Mouse (Mus musculus) testis, adult 2 months (tissue): ENCODE measurements around the gene Asap3. TPM values are rescaled to one million over a fixed set of nuclear protein-coding genes. Genes with fewer than 3 reads are reported as not detected.
A peak's percentile ranks its signal among the peaks of the same experiment; 100 is the strongest.

Experiments used
- H3K27ac ChIP-seq: fragments of 200-500 bp; 2 replicates; pipeline ENCODE4 v1.5.1; 2012; ENCODE audit warnings: low read depth, low read length; ENCODE audit not compliant: control insufficient read depth, insufficient read depth
- H3K27me3 ChIP-seq: fragments of 200-500 bp; 2 replicates; pipeline ENCODE4 v1.6.1; 2012; ENCODE audit warnings: mild to moderate bottlenecking, low read length, moderate library complexity; ENCODE audit not compliant: control insufficient read depth, insufficient read depth
- H3K36me3 ChIP-seq: fragments of 200-500 bp; 2 replicates; pipeline ENCODE4 v1.6.1; 2012; ENCODE audit warnings: mild to moderate bottlenecking, low read length; ENCODE audit not compliant: control insufficient read depth, insufficient read depth
- H3K4me1 ChIP-seq: fragments of 200-500 bp; 2 replicates; pipeline ENCODE4 v1.6.1; 2012; ENCODE audit warnings: low read length; ENCODE audit not compliant: control insufficient read depth, insufficient read depth
- H3K4me3 ChIP-seq: fragments of 200-500 bp; 2 replicates; pipeline ENCODE4 v1.5.1; 2012; ENCODE audit warnings: low read depth, mild to moderate bottlenecking, low read length, moderate library complexity, mixed read lengths; ENCODE audit not compliant: control insufficient read depth
- CTCF ChIP-seq: fragments of 200-500 bp; IDR thresholded peaks from 2 replicates; pipeline ENCODE4 v1.5.1; 2012; ENCODE audit warnings: low read depth, mild to moderate bottlenecking, inconsistent platforms, low read length, moderate library complexity; ENCODE audit not compliant: control insufficient read depth, insufficient read depth, insufficient replicate concordance
- POLR2A ChIP-seq: fragments of 200-500 bp; IDR thresholded peaks from 2 replicates; pipeline ENCODE4 v1.6.1; 2012; ENCODE audit warnings: low read depth, mild to moderate bottlenecking, inconsistent platforms, low read length, moderate library complexity; ENCODE audit not compliant: control insufficient read depth
- polyA plus RNA-seq: library from polyadenylated mRNA; depleted of rRNA; stranded (reverse); fragments of >200 nt; gene quantifications from 2 replicates; pipeline ENCODE4 v1.2.3, GENCODE M21; 2012; rRNA removed

Gene Asap3
- 4.1 and 6.7 TPM in 2 replicates for polyA plus RNA-seq

GRCm38 (mm10) chr4:136206033-136206893, at the start of gene Asap3:
TSS of gene Asap3 (plus strand) at chr4:136206365.
- Histone ChIP-seq H3K36me3 (no peaks in the 10 kb centered on the region), H3K4me3 (peak within 1 kb of the TSS; percentile 92), H3K4me1 (no peaks in the 10 kb centered on the region; the same call in 1 of the 2 replicates), H3K27ac (no peak within 1 kb of the TSS), H3K27me3 (no peaks in the 10 kb centered on the region)
- no peak for TF ChIP-seq CTCF
- peak; percentile 62; the same call in 1 of the 2 replicates for TF ChIP-seq POLR2A

GRCm38 (mm10) chr4:136158498-136158897, 47.7 kb upstream of the Asap3 start:
- TF ChIP-seq POLR2A (no peak), CTCF (no peak)
- no peaks in the 10 kb centered on the region for H3K36me3 ChIP-seq
- H3K27ac ChIP-seq, result no peak overlapping the region
- H3K4me1 ChIP-seq, result peaks cover 13% of the 10 kb centered on the region
- no peaks in the 10 kb centered on the region for H3K27me3 ChIP-seq
- H3K4me3 ChIP-seq, result no peak overlapping the region

GRCm38 (mm10) chr4:136159802-136160397, 46.3 kb upstream of the Asap3 start:
- no peaks in the 10 kb centered on the region for H3K36me3 ChIP-seq
- peaks cover 13% of the 10 kb centered on the region for H3K4me1 ChIP-seq
- no peak overlapping the region for H3K27ac ChIP-seq
- H3K4me3 ChIP-seq, result no peak overlapping the region
- no peaks in the 10 kb centered on the region for H3K27me3 ChIP-seq
- TF ChIP-seq POLR2A (no peak), CTCF (peak; percentile 92; the same call in 1 of the 2 replicates)

- no peak overlapping the region for H3K27ac ChIP-seq
- no peak overlapping the region; the same call in 1 of the 2 replicates for H3K4me3 ChIP-seq
- peaks cover 13% of the 10 kb centered on the region for H3K4me1 ChIP-seq
- H3K27me3 ChIP-seq, result no peaks in the 10 kb centered on the region
- TF ChIP-seq CTCF, result peak; percentile 98
- no peak for TF ChIP-seq POLR2A
- H3K36me3 ChIP-seq, result no peaks in the 10 kb centered on the region
These were observed 42.7 kb upstream of the Asap3 start for GRCm38 (mm10) chr4:136163448-136163847.

- Histone ChIP-seq H3K27me3 (no peaks in the 10 kb centered on the region), H3K27ac (no peak overlapping the region), H3K4me3 (no peak overlapping the region), H3K36me3 (no peaks in the 10 kb centered on the region), H3K4me1 (peaks cover 8% of the 10 kb centered on the region)
- TF ChIP-seq CTCF (no peak), POLR2A (no peak)
These were observed 41.2 kb upstream of the Asap3 start for GRCm38 (mm10) chr4:136164981-136165380.

GRCm38 (mm10) chr4:136167701-136168100, 38.5 kb upstream of the Asap3 start:
- no peaks in the 10 kb centered on the region for H3K27me3 ChIP-seq
- no peak overlapping the region for H3K4me3 ChIP-seq
- no peak for TF ChIP-seq CTCF
- TF ChIP-seq POLR2A, result no peak
- peaks cover 8% of the 10 kb centered on the region for H3K4me1 ChIP-seq
- H3K27ac ChIP-seq, result no peak overlapping the region
- no peaks in the 10 kb centered on the region for H3K36me3 ChIP-seq

- Histone ChIP-seq H3K4me1 (peaks cover 14% of the 10 kb centered on the region), H3K36me3 (no peaks in the 10 kb centered on the region), H3K27ac (no peak overlapping the region), H3K4me3 (no peak overlapping the region), H3K27me3 (no peaks in the 10 kb centered on the region)
- TF ChIP-seq CTCF (no peak), POLR2A (no peak)
These were observed 35.8 kb upstream of the Asap3 start for GRCm38 (mm10) chr4:136170401-136170800.
